Mouse (Mus musculus): ENCODE results near the gene Aloxe3. TPM values are rescaled to one million over a fixed set of nuclear protein-coding genes. Genes with fewer than 3 reads are reported as not detected.

Aloxe3 gene
- polyA plus RNA-seq, 1 experiment from 2014 or later = 0.60 TPM

GRCm38 (mm10) chr11:69174722-69175121, 49.0 kb downstream of the Aloxe3 start:
- H3K4me1 ChIP-seq = peaks cover 9% of the 10 kb centered on the region; the same call in 1 of the 2 replicates
- ATAC-seq (replicated peaks; ENCODE audit: low FRiP score) = no peak
- H3K4me2 ChIP-seq = no peak overlapping the region
- no peak overlapping the region for H3K27ac ChIP-seq
- H3K36me3 ChIP-seq = no peaks in the 10 kb centered on the region
- WGBS = 80% methylated on average over 7 of the region's 7 CpGs
- H3K9me3 ChIP-seq (replicated peaks) = no peaks in the 10 kb centered on the region
- no peaks in the 10 kb centered on the region for H3K27me3 ChIP-seq
- no peak overlapping the region for H3K4me3 ChIP-seq (replicated peaks)
- H3K9ac ChIP-seq = no peak overlapping the region

- Histone ChIP-seq H3K36me3 (no peaks in the 10 kb centered on the region), H3K4me2 (no peak overlapping the region), H3K4me1 (0 out of 2 replicates have a peak, but pooled peaks cover 8% of the 10 kb centered on the region), H3K4me3 (replicated peaks) (no peak overlapping the region), H3K27me3 (no peaks in the 10 kb centered on the region), H3K9me3 (replicated peaks) (no peaks in the 10 kb centered on the region), H3K9ac (no peak overlapping the region), H3K27ac (no peak overlapping the region)
- ATAC-seq (replicated peaks; ENCODE audit: low FRiP score) = no peak
- 85% methylated on average over 3 of the region's 3 CpGs for WGBS
These were observed 52.8 kb downstream of the Aloxe3 start for GRCm38 (mm10) chr11:69178525-69178924.

DNA sequence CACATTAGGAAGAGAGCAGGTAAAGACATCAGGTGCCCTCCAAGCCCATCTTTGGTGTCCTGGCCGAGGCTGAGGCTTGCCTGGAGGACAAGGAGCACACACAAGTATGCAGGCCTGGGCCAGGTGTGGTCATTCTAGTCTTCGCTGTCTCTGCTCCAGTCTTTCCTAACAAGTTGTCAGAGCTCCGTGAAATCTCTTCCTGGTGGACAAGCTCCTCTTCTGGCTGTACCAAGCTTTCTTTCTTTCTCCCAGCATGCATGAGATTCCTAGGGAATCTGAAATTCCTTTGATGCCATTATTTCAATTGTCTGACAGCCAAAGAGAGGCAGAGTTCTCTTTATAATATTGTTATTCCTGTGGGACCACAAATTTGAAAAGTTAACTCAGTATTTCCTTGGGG, 53.8 kb downstream of the Aloxe3 start:
- Histone ChIP-seq H3K4me1 (0 out of 2 replicates have a peak, but pooled peaks cover 8% of the 10 kb centered on the region), H3K36me3 (no peaks in the 10 kb centered on the region), H3K27ac (no peak overlapping the region), H3K9me3 (replicated peaks) (no peaks in the 10 kb centered on the region), H3K4me2 (no peak overlapping the region), H3K4me3 (replicated peaks) (no peak overlapping the region), H3K27me3 (no peaks in the 10 kb centered on the region), H3K9ac (no peak overlapping the region)
- WGBS = 68% methylated on average over 3 of the region's 3 CpGs
- ATAC-seq (replicated peaks; ENCODE audit: low FRiP score) = no peak

- no peaks in the 10 kb centered on the region for H3K36me3 ChIP-seq
- H3K27ac ChIP-seq = no peak overlapping the region
- no peak overlapping the region for H3K4me2 ChIP-seq
- no peak overlapping the region for H3K4me3 ChIP-seq (replicated peaks)
- H3K27me3 ChIP-seq = no peaks in the 10 kb centered on the region
- no peak for ATAC-seq (replicated peaks; ENCODE audit: low FRiP score)
- H3K4me1 ChIP-seq = 0 out of 2 replicates have a peak, but pooled peaks cover 8% of the 10 kb centered on the region
- 88% methylated on average over 4 of the region's 4 CpGs for WGBS
- H3K9ac ChIP-seq = no peak overlapping the region
- no peaks in the 10 kb centered on the region for H3K9me3 ChIP-seq (replicated peaks)
These were observed 54.4 kb downstream of the Aloxe3 start for GRCm38 (mm10) chr11:69180120-69180519.

- no peak for ATAC-seq (replicated peaks; ENCODE audit: low FRiP score)
- Histone ChIP-seq H3K9me3 (replicated peaks) (no peaks in the 10 kb centered on the region), H3K4me1 (0 out of 2 replicates have a peak, but pooled peaks cover 3% of the 10 kb centered on the region), H3K9ac (no peak overlapping the region), H3K4me3 (replicated peaks) (no peak overlapping the region), H3K36me3 (no peaks in the 10 kb centered on the region), H3K27ac (no peak overlapping the region), H3K4me2 (no peak overlapping the region), H3K27me3 (no peaks in the 10 kb centered on the region)
- 66% methylated on average over 5 of the region's 5 CpGs for WGBS
These were observed 59.3 kb downstream of the Aloxe3 start for GRCm38 (mm10) chr11:69185031-69185430.

DNA sequence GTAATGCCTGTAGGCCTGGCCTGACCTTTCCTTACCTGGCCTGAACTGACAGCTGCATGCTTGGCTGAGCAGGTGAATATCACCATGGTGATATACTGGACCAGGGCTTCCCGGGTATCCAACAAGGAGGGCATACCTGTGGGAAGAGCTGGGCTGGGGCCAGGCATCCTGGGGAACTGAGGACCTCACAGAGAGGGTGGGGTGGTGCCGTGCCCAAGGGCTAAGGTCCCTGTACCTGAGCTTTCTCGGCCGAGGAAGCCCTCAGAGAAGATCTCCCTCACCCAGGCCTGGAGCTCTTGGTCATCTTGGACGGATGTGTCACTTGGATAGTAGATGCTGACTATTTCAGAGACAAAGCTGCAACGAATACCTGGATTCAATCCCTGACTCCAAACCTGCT, 60.2 kb downstream of the Aloxe3 start:
- no peak overlapping the region for H3K9ac ChIP-seq
- ATAC-seq (replicated peaks; ENCODE audit: low FRiP score) = no peak
- 0 out of 2 replicates have a peak, but pooled peaks cover 3% of the 10 kb centered on the region for H3K4me1 ChIP-seq
- WGBS = 78% methylated on average over 6 of the region's 6 CpGs
- no peaks in the 10 kb centered on the region for H3K36me3 ChIP-seq
- no peak overlapping the region for H3K4me3 ChIP-seq (replicated peaks)
- no peaks in the 10 kb centered on the region for H3K27me3 ChIP-seq
- no peak overlapping the region for H3K27ac ChIP-seq
- no peaks in the 10 kb centered on the region for H3K9me3 ChIP-seq (replicated peaks)
- no peak overlapping the region for H3K4me2 ChIP-seq

DNA sequence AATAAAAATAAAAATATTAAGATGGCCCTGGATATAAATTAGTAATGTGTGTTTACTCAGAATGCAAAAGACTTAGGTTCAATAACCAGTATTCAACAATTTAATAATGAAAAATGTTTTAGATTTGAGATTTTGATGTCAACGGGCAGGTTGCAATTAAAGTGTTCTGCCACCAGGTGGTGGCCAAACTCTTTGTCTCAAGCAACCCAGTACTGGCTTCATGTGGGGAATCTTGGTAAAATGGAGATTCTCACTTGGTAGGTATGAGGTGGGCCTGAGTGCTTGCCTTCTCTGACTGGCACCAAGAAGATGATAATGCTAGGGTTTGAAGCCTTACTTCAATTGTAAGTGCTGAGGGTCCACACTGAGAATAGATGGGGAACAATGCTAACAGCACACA, 67.1 kb downstream of the Aloxe3 start:
- WGBS = 2% methylated on average over 1 of the region's 1 CpGs
- Histone ChIP-seq H3K9me3 (replicated peaks) (no peaks in the 10 kb centered on the region), H3K27me3 (peaks cover 34% of the 10 kb centered on the region), H3K4me2 (no peak overlapping the region), H3K4me1 (peaks cover 11% of the 10 kb centered on the region), H3K4me3 (replicated peaks) (no peak overlapping the region), H3K9ac (no peak overlapping the region), H3K36me3 (no peaks in the 10 kb centered on the region), H3K27ac (no peak overlapping the region)
- ATAC-seq (replicated peaks; ENCODE audit: low FRiP score) = no peak

- Histone ChIP-seq H3K27me3 (peaks cover 46% of the 10 kb centered on the region), H3K4me1 (peaks cover 11% of the 10 kb centered on the region), H3K9ac (no peak overlapping the region), H3K36me3 (no peaks in the 10 kb centered on the region), H3K4me3 (replicated peaks) (peak overlapping the region; percentile 35), H3K9me3 (replicated peaks) (no peaks in the 10 kb centered on the region), H3K27ac (no peak overlapping the region), H3K4me2 (peak overlapping the region; percentile 60)
- no peak for ATAC-seq (replicated peaks; ENCODE audit: low FRiP score)
- 10% methylated on average over 5 of the region's 5 CpGs for WGBS
These were observed 71.1 kb downstream of the Aloxe3 start for GRCm38 (mm10) chr11:69196766-69197165.

DNA sequence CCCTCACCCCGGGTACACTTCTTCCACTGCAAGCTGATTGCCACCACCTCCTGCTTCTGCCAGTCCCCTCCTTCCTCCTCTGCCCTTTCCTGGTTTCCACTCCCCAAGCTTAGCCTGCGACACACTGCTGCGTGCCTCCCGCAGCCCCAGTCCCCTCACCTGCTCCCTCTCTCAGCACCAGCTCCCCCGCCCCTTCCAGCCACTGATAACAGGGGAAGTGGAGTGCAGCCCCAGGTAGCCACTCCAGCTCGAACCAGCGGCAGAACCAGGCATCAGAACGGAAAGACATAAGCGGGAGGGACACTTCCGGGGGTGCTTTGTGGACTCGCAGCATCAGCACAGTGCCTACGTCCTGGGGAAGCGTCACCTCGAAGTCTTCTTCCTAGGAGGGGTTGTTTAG, 71.5 kb downstream of the Aloxe3 start:
- peak overlapping the region; percentile 60 for H3K4me2 ChIP-seq
- under 1% methylated on average over 14 of the region's 14 CpGs for WGBS
- no peak overlapping the region for H3K27ac ChIP-seq
- H3K4me3 ChIP-seq (replicated peaks) = peak overlapping the region; percentile 35
- H3K9me3 ChIP-seq (replicated peaks) = no peaks in the 10 kb centered on the region
- H3K4me1 ChIP-seq = peaks cover 11% of the 10 kb centered on the region
- H3K36me3 ChIP-seq = no peaks in the 10 kb centered on the region
- peaks cover 46% of the 10 kb centered on the region for H3K27me3 ChIP-seq
- no peak for ATAC-seq (replicated peaks; ENCODE audit: low FRiP score)
- H3K9ac ChIP-seq = 0 out of 2 replicates have a peak overlapping the region, but pooled peaks have one; percentile 23

DNA sequence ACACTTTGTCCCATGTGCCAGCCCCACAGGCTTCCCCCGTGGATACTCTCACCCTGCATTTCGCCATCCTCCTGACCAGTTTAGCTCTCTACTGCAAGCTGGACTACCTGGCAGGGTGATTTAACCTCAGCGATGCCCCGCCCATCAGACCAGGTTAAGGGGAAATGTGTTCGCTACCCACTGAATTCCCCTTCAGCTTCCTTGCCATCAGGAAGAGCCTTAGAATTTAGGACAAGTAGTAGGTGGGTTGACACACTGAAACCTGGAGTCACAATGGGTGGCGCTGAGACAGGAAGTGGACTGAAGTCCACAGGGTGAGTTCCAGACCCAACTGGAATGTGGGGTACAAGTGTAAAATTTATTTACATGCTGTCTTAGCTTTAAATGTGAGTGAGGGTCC, 72.0 kb downstream of the Aloxe3 start, which contains the start of gene Alox8:
TSS of gene Alox8 (minus strand) at position 101 of the 400 bp plus-strand sequence.
- Histone ChIP-seq H3K4me2 (peak within 1 kb of the TSS; percentile 60), H3K4me3 (replicated peaks) (peak within 1 kb of the TSS; percentile 35), H3K36me3 (no peaks in the 10 kb centered on the region), H3K9ac (0 out of 2 replicates have a peak within 1 kb of the TSS, but pooled peaks have one; percentile 23), H3K4me1 (peaks cover 11% of the 10 kb centered on the region), H3K27me3 (peaks cover 46% of the 10 kb centered on the region), H3K9me3 (replicated peaks) (no peaks in the 10 kb centered on the region), H3K27ac (no peak within 1 kb of the TSS)
- ATAC-seq (replicated peaks; ENCODE audit: low FRiP score) = no peak
- 36% methylated on average over 6 of the region's 6 CpGs for WGBS

Other genes starting within 250 kb of the Aloxe3 start
- 0.18 and 0.27 TPM in 2 replicates for gene Rnf222, start 237.3 kb upstream of the Aloxe3 start, polyA plus RNA-seq (2015; fragmentation: Nextera tagmentation; extraction: Ambion mirVana)
- 1,042 and 1,119 TPM in 2 replicates for gene Rpl26, start 224.3 kb upstream of the Aloxe3 start, polyA plus RNA-seq (2015; fragmentation: Nextera tagmentation; extraction: Ambion mirVana)
- not detected in 2 replicates for gene Odf4, start 198.8 kb upstream of the Aloxe3 start, polyA plus RNA-seq (2015; fragmentation: Nextera tagmentation; extraction: Ambion mirVana)
- 15.8 and 19.6 TPM in 2 replicates for gene Arhgef15, start 168.4 kb upstream of the Aloxe3 start, polyA plus RNA-seq (2015; fragmentation: Nextera tagmentation; extraction: Ambion mirVana)
- gene Slc25a35, start 157.8 kb upstream of the Aloxe3 start, polyA plus RNA-seq (2015; fragmentation: Nextera tagmentation; extraction: Ambion mirVana) = 4.8 and 5.0 TPM in 2 replicates
- gene Rangrf, start 150.7 kb upstream of the Aloxe3 start, polyA plus RNA-seq (2015; fragmentation: Nextera tagmentation; extraction: Ambion mirVana) = 63.4 and 67.7 TPM in 2 replicates
- gene Pfas, start 117.4 kb upstream of the Aloxe3 start, polyA plus RNA-seq (2015; fragmentation: Nextera tagmentation; extraction: Ambion mirVana) = 43.9 and 45.9 TPM in 2 replicates
- 50.6 and 72.7 TPM in 2 replicates for gene Ctc1, start 110.0 kb upstream of the Aloxe3 start, polyA plus RNA-seq (2015; fragmentation: Nextera tagmentation; extraction: Ambion mirVana)
- gene Aurkb, start 80.2 kb upstream of the Aloxe3 start, polyA plus RNA-seq (2015; fragmentation: Nextera tagmentation; extraction: Ambion mirVana) = 164 and 175 TPM in 2 replicates
- gene Borcs6, start 66.2 kb upstream of the Aloxe3 start, polyA plus RNA-seq (2015; fragmentation: Nextera tagmentation; extraction: Ambion mirVana) = 7.4 and 8.7 TPM in 2 replicates
- 60.8 and 64.3 TPM in 2 replicates for gene Tmem107, start 55.1 kb upstream of the Aloxe3 start, polyA plus RNA-seq (2015; fragmentation: Nextera tagmentation; extraction: Ambion mirVana)
- gene Vamp2, start 37.4 kb upstream of the Aloxe3 start, polyA plus RNA-seq (2015; fragmentation: Nextera tagmentation; extraction: Ambion mirVana) = 83.5 and 101 TPM in 2 replicates
- 12.1 and 13.7 TPM in 2 replicates for gene Per1, start 30.7 kb upstream of the Aloxe3 start, polyA plus RNA-seq (2015; fragmentation: Nextera tagmentation; extraction: Ambion mirVana)
- 0.42 and 0.46 TPM in 2 replicates for gene Hes7, start 5.5 kb upstream of the Aloxe3 start, polyA plus RNA-seq (2015; fragmentation: Nextera tagmentation; extraction: Ambion mirVana)
- 0.27 and 0.51 TPM in 2 replicates for gene 9130213A22Rik, start 3.3 kb upstream of the Aloxe3 start, polyA plus RNA-seq (2015; fragmentation: Nextera tagmentation; extraction: Ambion mirVana)
- gene Alox12b, start 31.1 kb downstream of the Aloxe3 start, polyA plus RNA-seq (2015; fragmentation: Nextera tagmentation; extraction: Ambion mirVana) = 0.08 and 0.42 TPM in 2 replicates
- gene Alox8, start 71.9 kb downstream of the Aloxe3 start, polyA plus RNA-seq (2015; fragmentation: Nextera tagmentation; extraction: Ambion mirVana) = 0.33 and 0.47 TPM in 2 replicates
- 0.09 and 0.17 TPM in 2 replicates for gene Gucy2e, start 111.1 kb downstream of the Aloxe3 start, polyA plus RNA-seq (2015; fragmentation: Nextera tagmentation; extraction: Ambion mirVana)
- gene Cntrob, start 197.9 kb downstream of the Aloxe3 start, polyA plus RNA-seq (2015; fragmentation: Nextera tagmentation; extraction: Ambion mirVana) = 23.0 and 23.9 TPM in 2 replicates
- gene Trappc1, start 198.1 kb downstream of the Aloxe3 start, polyA plus RNA-seq (2015; fragmentation: Nextera tagmentation; extraction: Ambion mirVana) = 152 and 160 TPM in 2 replicates
- 2.9 and 3.5 TPM in 2 replicates for gene Kcnab3, start 200.4 kb downstream of the Aloxe3 start, polyA plus RNA-seq (2015; fragmentation: Nextera tagmentation; extraction: Ambion mirVana)
- 16.6 and 17.1 TPM in 2 replicates for gene Rnf227, start 214.6 kb downstream of the Aloxe3 start, polyA plus RNA-seq (2015; fragmentation: Nextera tagmentation; extraction: Ambion mirVana)
- 54.8 and 62.8 TPM in 2 replicates for gene Chd3, start 243.5 kb downstream of the Aloxe3 start, polyA plus RNA-seq (2015; fragmentation: Nextera tagmentation; extraction: Ambion mirVana)

Data from kidney, embryonic 15.5 days (tissue).